Mouse (Mus musculus): ENCODE measurements around the gene Adh4. TPM values are rescaled to one million over a fixed set of nuclear protein-coding genes. Genes with fewer than 3 reads are reported as not detected.
"Not testable (repeated sequence)": the region's sequence is repeated elsewhere in the genome, so short reads cannot be mapped to it uniquely, and the experiment has no call there.

Adh4 gene
- polyA plus RNA-seq, 1 experiment from 2014 or later, result not detected

DNA sequence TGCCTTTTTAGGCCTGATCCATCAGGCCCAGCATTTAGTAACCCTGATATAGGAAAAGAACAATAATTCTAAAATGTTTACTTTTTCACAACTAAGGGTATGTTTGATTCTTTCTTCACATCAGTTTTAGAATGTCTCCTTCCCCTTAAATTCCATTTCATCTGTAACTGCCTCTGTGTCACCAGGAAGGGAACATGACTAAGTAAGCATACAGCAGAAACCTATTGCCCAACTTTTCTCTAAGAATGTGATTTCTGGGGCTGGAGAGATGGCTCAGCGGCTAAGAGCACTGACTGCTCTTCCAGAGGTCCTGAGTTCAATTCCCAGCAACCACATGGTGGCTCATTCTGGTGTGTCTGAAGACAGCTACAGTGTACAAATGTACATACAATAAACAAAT, 39.0 kb downstream of the Adh4 start:
- Histone ChIP-seq H3K36me3 (ENCODE audit: control insufficient read depth, insufficient read depth, low read length) (peaks cover 49% of the 10 kb centered on the region), H3K9me3 (ENCODE audit: control insufficient read depth, low read length) (no peaks in the 10 kb centered on the region), H3K4me3 (ENCODE audit: low read depth, low read length) (no peak overlapping the region), H3K27ac (ENCODE audit: low read depth, low read length) (no peak overlapping the region), H3K27me3 (ENCODE audit: control insufficient read depth, insufficient read depth, low read length) (no peaks in the 10 kb centered on the region), H3K4me1 (ENCODE audit: control insufficient read depth, insufficient read depth, low read length) (no peaks in the 10 kb centered on the region), H3K4me2 (ENCODE audit: low read depth, low read length) (no peak overlapping the region), H3K9ac (replicated peaks; ENCODE audit: low read depth, low read length) (no peak overlapping the region)
- 89% methylated on average over 1 of the region's 1 CpGs for WGBS
- ATAC-seq (ENCODE audit: low read depth), result no peak

DNA sequence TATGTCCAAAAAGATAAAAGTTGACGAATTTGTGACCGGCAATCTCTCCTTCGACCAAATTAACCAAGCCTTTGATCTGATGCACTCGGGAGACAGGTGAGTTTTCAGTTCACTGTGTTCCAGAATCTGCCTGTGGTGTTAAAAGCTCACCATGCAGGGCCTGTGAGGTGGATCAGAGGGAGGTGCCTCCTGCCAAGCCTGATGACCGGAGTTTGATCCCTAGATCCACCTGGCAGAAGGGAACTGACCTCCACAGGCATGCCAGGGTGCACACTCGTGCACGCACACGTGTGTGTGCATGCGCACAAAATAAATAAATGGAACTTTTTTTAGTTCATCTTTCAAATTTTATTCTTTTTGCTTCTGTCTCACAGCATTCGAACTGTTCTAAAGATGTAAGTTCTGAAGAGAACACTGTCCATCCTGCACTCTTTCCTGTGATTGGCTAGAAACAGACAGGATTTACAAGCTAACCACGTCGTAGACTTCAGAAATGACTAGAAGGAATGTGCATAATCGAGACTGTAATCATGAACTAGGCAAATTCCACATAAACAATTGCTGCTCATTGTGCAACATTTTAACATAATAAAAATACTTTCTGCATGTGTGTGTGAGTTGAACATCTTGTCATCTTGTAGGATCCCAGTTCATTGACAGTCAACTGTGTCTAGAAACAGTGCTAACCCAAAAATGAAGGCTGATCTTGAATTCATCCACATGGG, 39.6 kb downstream of the Adh4 start:
- no peaks in the 10 kb centered on the region for H3K4me1 ChIP-seq (ENCODE audit: control insufficient read depth, insufficient read depth, low read length)
- H3K27ac ChIP-seq (ENCODE audit: low read depth, low read length), result no peak overlapping the region
- no peak overlapping the region for H3K4me3 ChIP-seq (ENCODE audit: low read depth, low read length)
- H3K4me2 ChIP-seq (ENCODE audit: low read depth, low read length), result no peak overlapping the region
- 95% methylated on average over 13 of the region's 13 CpGs for WGBS
- H3K9me3 ChIP-seq (ENCODE audit: control insufficient read depth, low read length), result no peaks in the 10 kb centered on the region
- peaks cover 43% of the 10 kb centered on the region for H3K36me3 ChIP-seq (ENCODE audit: control insufficient read depth, insufficient read depth, low read length)
- ATAC-seq (ENCODE audit: low read depth), result no peak
- H3K27me3 ChIP-seq (ENCODE audit: control insufficient read depth, insufficient read depth, low read length), result no peaks in the 10 kb centered on the region
- no peak overlapping the region for H3K9ac ChIP-seq (replicated peaks; ENCODE audit: low read depth, low read length)

GRCm38 (mm10) chr3:138458441-138458840, 43.2 kb downstream of the Adh4 start:
- H3K4me3 ChIP-seq (ENCODE audit: low read depth, low read length), result no peak overlapping the region
- H3K9ac ChIP-seq (replicated peaks; ENCODE audit: low read depth, low read length), result no peak overlapping the region
- no peak for ATAC-seq (ENCODE audit: low read depth)
- 95% methylated on average over 3 of the region's 3 CpGs for WGBS
- no peaks in the 10 kb centered on the region for H3K9me3 ChIP-seq (ENCODE audit: control insufficient read depth, low read length)
- H3K27ac ChIP-seq (ENCODE audit: low read depth, low read length), result no peak overlapping the region
- H3K36me3 ChIP-seq (ENCODE audit: control insufficient read depth, insufficient read depth, low read length), result peaks cover 37% of the 10 kb centered on the region
- H3K27me3 ChIP-seq (ENCODE audit: control insufficient read depth, insufficient read depth, low read length), result no peaks in the 10 kb centered on the region
- no peaks in the 10 kb centered on the region for H3K4me1 ChIP-seq (ENCODE audit: control insufficient read depth, insufficient read depth, low read length)
- H3K4me2 ChIP-seq (ENCODE audit: low read depth, low read length), result no peak overlapping the region

- peaks cover 40% of the 10 kb centered on the region for H3K36me3 ChIP-seq (ENCODE audit: control insufficient read depth, insufficient read depth, low read length)
Measured at GRCm38 (mm10) chr3:138460260-138460659, 45.0 kb downstream of the Adh4 start.

DNA sequence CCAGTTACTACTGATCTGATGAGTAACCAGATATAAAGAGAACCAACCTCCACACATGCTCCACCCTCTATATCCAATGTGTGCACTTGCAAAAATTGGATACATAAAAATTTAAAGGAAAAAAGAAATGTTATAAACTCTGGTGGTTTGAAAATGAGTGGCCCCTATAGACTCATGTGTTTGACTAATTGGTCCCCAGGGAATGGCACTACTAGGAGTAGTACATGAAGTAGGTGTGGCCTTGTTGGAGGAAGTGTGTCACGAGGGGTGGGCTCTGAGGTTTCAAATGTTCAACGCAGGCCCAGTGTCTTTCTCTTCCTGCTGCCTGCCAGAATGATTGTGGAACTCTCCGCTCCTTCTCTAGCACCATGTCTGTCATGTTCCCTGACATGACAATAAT, 46.6 kb downstream of the Adh4 start:
- Histone ChIP-seq H3K27ac (ENCODE audit: low read depth, low read length) (no peak overlapping the region), H3K9me3 (ENCODE audit: control insufficient read depth, low read length) (no peaks in the 10 kb centered on the region), H3K4me2 (ENCODE audit: low read depth, low read length) (no peak overlapping the region), H3K4me3 (ENCODE audit: low read depth, low read length) (no peak overlapping the region), H3K4me1 (ENCODE audit: control insufficient read depth, insufficient read depth, low read length) (no peaks in the 10 kb centered on the region), H3K27me3 (ENCODE audit: control insufficient read depth, insufficient read depth, low read length) (no peaks in the 10 kb centered on the region), H3K9ac (replicated peaks; ENCODE audit: low read depth, low read length) (no peak overlapping the region), H3K36me3 (ENCODE audit: control insufficient read depth, insufficient read depth, low read length) (peaks cover 48% of the 10 kb centered on the region)
- WGBS, result 82% methylated on average over 3 of the region's 3 CpGs
- no peak; the same call in 1 of the 2 replicates for ATAC-seq (ENCODE audit: low read depth)

More at GRCm38 (mm10) chr3:138460260-138460659, 45.0 kb downstream of the Adh4 start:
- 83% methylated on average over 13 of the region's 13 CpGs for WGBS
- H3K27ac ChIP-seq (ENCODE audit: low read depth, low read length), result no peak overlapping the region
- H3K9me3 ChIP-seq (ENCODE audit: control insufficient read depth, low read length), result no peaks in the 10 kb centered on the region
- no peaks in the 10 kb centered on the region for H3K4me1 ChIP-seq (ENCODE audit: control insufficient read depth, insufficient read depth, low read length)
- ATAC-seq (ENCODE audit: low read depth), result no peak
- no peak overlapping the region for H3K9ac ChIP-seq (replicated peaks; ENCODE audit: low read depth, low read length)
- no peaks in the 10 kb centered on the region for H3K27me3 ChIP-seq (ENCODE audit: control insufficient read depth, insufficient read depth, low read length)
- H3K4me3 ChIP-seq (ENCODE audit: low read depth, low read length), result no peak overlapping the region
- H3K4me2 ChIP-seq (ENCODE audit: low read depth, low read length), result no peak overlapping the region

DNA sequence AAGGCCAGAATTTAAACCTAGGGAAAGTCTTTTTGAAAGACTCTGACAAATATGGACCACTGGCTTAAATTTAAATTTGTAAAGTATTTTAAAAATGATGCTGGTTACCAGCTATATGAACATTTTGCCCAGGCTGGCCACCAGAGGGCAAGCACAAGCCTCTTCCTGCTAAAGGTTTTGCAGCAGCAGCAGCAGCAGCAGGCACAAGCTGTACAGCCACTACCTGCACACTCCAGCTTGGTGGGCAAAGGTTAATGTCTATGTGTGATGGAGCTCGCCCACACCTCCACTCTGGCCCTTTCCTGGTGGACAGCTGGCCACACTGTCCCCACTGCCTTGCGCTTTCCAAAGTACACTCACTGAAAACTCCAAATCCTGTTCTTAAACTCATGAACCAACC, 47.9 kb downstream of the Adh4 start:
- no peak overlapping the region for H3K4me2 ChIP-seq (ENCODE audit: low read depth, low read length)
- H3K27me3 ChIP-seq (ENCODE audit: control insufficient read depth, insufficient read depth, low read length), result no peaks in the 10 kb centered on the region
- no peaks in the 10 kb centered on the region for H3K9me3 ChIP-seq (ENCODE audit: control insufficient read depth, low read length)
- ATAC-seq (ENCODE audit: low read depth), result peak; percentile 69; the same call in 1 of the 2 replicates
- no peak overlapping the region for H3K27ac ChIP-seq (ENCODE audit: low read depth, low read length)
- no peak overlapping the region for H3K4me3 ChIP-seq (ENCODE audit: low read depth, low read length)
- no peaks in the 10 kb centered on the region for H3K4me1 ChIP-seq (ENCODE audit: control insufficient read depth, insufficient read depth, low read length)
- 87% methylated on average over 2 of the region's 2 CpGs for WGBS
- no peak overlapping the region for H3K9ac ChIP-seq (replicated peaks; ENCODE audit: low read depth, low read length)
- H3K36me3 ChIP-seq (ENCODE audit: control insufficient read depth, insufficient read depth, low read length), result peaks cover 43% of the 10 kb centered on the region

DNA sequence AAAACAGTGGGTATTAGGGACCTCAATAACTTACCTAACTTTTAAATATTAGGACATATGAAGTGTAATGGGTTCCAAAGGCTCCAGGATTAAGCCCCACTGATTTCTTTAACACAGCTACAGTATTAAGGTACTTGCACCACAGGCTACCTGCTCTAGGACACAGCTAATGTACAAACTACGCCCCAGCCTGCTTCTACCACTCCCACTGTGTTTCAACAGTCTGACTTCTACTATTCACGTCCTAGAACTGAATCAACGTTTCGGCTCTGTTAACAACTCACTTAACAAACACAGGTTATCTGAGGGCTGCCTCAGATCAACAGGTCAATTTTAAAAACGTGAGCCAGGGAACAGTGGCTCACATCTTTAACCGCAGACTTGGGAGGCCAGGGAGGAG, 48.5 kb downstream of the Adh4 start:
- H3K4me3 ChIP-seq (ENCODE audit: low read depth, low read length), result no peak overlapping the region
- H3K4me2 ChIP-seq (ENCODE audit: low read depth, low read length), result no peak overlapping the region
- peaks cover 41% of the 10 kb centered on the region for H3K36me3 ChIP-seq (ENCODE audit: control insufficient read depth, insufficient read depth, low read length)
- no peak overlapping the region for H3K27ac ChIP-seq (ENCODE audit: low read depth, low read length)
- WGBS, result 92% methylated on average over 6 of the region's 6 CpGs
- H3K4me1 ChIP-seq (ENCODE audit: control insufficient read depth, insufficient read depth, low read length), result no peaks in the 10 kb centered on the region
- ATAC-seq (ENCODE audit: low read depth), result no peak
- H3K27me3 ChIP-seq (ENCODE audit: control insufficient read depth, insufficient read depth, low read length), result no peaks in the 10 kb centered on the region
- no peaks in the 10 kb centered on the region for H3K9me3 ChIP-seq (ENCODE audit: control insufficient read depth, low read length)
- H3K9ac ChIP-seq (replicated peaks; ENCODE audit: low read depth, low read length), result no peak overlapping the region

DNA sequence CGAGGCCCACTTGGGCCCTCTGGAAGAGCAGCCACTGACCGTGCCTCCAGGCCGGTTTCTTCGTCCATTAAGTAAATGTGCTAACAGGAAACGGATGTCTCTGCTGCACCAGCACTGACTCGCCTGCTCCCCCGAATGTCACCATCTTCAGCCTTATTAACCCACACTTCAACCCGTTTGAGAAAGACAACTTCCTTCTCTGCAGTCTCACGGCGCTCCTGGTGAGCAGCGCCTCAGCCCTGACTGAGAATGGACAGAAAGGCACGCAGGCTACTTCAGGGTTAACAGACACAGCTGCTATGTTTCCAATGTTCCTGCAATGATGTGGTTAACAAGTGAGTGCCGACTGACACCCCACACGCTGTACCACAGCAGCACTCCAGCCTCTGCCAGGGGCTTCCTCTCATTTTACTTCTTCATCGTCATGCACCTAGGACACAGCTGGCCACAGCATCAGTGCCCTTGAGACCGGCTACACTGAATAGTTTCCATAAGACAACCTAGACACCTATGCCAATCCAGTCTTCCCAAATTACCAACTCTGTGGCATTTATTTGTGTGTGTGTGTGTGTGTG, 49.4 kb downstream of the Adh4 start:
- ATAC-seq (ENCODE audit: low read depth), result no peak
- no peaks in the 10 kb centered on the region for H3K27me3 ChIP-seq (ENCODE audit: control insufficient read depth, insufficient read depth, low read length)
- no peak overlapping the region for H3K27ac ChIP-seq (ENCODE audit: low read depth, low read length)
- 82% methylated on average over 16 of the region's 16 CpGs for WGBS
- H3K4me1 ChIP-seq (ENCODE audit: control insufficient read depth, insufficient read depth, low read length), result no peaks in the 10 kb centered on the region
- no peak overlapping the region for H3K4me3 ChIP-seq (ENCODE audit: low read depth, low read length)
- no peaks in the 10 kb centered on the region for H3K9me3 ChIP-seq (ENCODE audit: control insufficient read depth, low read length)
- no peak overlapping the region for H3K9ac ChIP-seq (replicated peaks; ENCODE audit: low read depth, low read length)
- peaks cover 43% of the 10 kb centered on the region for H3K36me3 ChIP-seq (ENCODE audit: control insufficient read depth, insufficient read depth, low read length)
- H3K4me2 ChIP-seq (ENCODE audit: low read depth, low read length), result no peak overlapping the region

DNA sequence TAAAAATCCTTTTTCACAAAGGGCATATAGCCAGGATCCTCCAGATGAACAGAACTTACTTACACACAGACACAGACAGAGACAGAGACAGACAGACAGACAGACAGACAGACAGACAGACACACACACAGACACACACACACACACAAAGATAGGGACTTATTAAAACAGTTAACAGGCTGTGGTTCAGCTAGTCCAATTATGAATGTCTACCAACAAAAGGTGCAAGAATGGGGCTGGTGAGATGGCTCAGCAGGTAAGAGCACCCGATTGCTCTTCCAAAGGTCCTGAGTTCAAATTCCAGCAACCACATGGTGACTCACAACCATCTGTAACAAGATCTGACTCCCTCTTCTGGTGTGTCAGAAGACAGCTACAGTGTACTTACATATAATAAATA, 51.4 kb downstream of the Adh4 start:
- not testable (repeated sequence) for H3K4me1 ChIP-seq (ENCODE audit: control insufficient read depth, insufficient read depth, low read length); H3K9me3 ChIP-seq (ENCODE audit: control insufficient read depth, low read length); H3K9ac ChIP-seq (replicated peaks; ENCODE audit: low read depth, low read length); H3K4me3 ChIP-seq (ENCODE audit: low read depth, low read length); H3K4me2 ChIP-seq (ENCODE audit: low read depth, low read length); H3K27ac ChIP-seq (ENCODE audit: low read depth, low read length); H3K27me3 ChIP-seq (ENCODE audit: control insufficient read depth, insufficient read depth, low read length); ATAC-seq (ENCODE audit: low read depth)
- 94% methylated on average over 1 of the region's 1 CpGs for WGBS
- peaks cover 47% of the 10 kb centered on the region for H3K36me3 ChIP-seq (ENCODE audit: control insufficient read depth, insufficient read depth, low read length)

All from neural tube, embryonic 14.5 days (tissue).